Comparison of ENCODE assay signal across 18 mouse cellular contexts in genomic region chr1:21455971-21456370, GRCm38 (mm10).
"Had no signal": no experiment of that assay in that cellular context is flagged by ENCODE, and none has a peak within 500 bp of the region (broad histone marks: within the 10 kb centered on the region; RNA-seq: fewer than 3 reads in every experiment).

No protein-coding gene starts in this region.

- H3K27ac ChIP-seq: liver, embryonic 13.5 days; liver, embryonic 15.5 days; macrophage; midbrain, embryonic 12.5 days; midbrain, embryonic 15.5 days; neural tube, embryonic 12.5 days; stomach, embryonic 15.5 days; stomach, postnatal 0 days had no signal

- H3K4me2 ChIP-seq: liver, embryonic 13.5 days; liver, embryonic 15.5 days; midbrain, embryonic 12.5 days; midbrain, embryonic 15.5 days; neural tube, embryonic 12.5 days; stomach, embryonic 15.5 days had no signal

- ATAC-seq: liver, postnatal 0 days; midbrain, embryonic 15.5 days had no signal

- H3K4me3 ChIP-seq: liver, embryonic 13.5 days; liver, embryonic 15.5 days; megakaryocyte, embryonic 14.5 days; midbrain, embryonic 12.5 days; midbrain, embryonic 15.5 days; neural tube, embryonic 12.5 days; stomach, embryonic 15.5 days had no signal

- DNase-seq: liver, embryonic 13.5 days; liver, postnatal 0 days; lung, adult 2 months; lung, postnatal 14 days; lung, postnatal 36 days; right cerebral cortex, postnatal 25 days; right cerebral cortex, postnatal 4 days; thymus, adult 2 months; thymus, postnatal 25 days; thymus, postnatal 4 days had no signal

- H3K27me3 ChIP-seq: liver, embryonic 13.5 days; liver, embryonic 15.5 days; megakaryocyte, embryonic 14.5 days; midbrain, embryonic 12.5 days; midbrain, embryonic 15.5 days; neural tube, embryonic 12.5 days; stomach, embryonic 15.5 days had no signal

- H3K36me3 ChIP-seq: liver, embryonic 13.5 days; liver, embryonic 15.5 days; midbrain, embryonic 12.5 days; midbrain, embryonic 15.5 days; neural tube, embryonic 12.5 days; stomach, embryonic 15.5 days had no signal

- H3K9ac ChIP-seq: liver, embryonic 13.5 days; liver, embryonic 15.5 days; liver, postnatal 0 days; midbrain, embryonic 12.5 days; midbrain, embryonic 15.5 days; neural tube, embryonic 12.5 days; stomach, embryonic 15.5 days had no signal

- H3K9me3 ChIP-seq: liver, embryonic 13.5 days; liver, embryonic 15.5 days; megakaryocyte, embryonic 14.5 days; midbrain, embryonic 12.5 days; midbrain, embryonic 15.5 days; neural tube, embryonic 12.5 days; stomach, embryonic 15.5 days had no signal

- H3K4me1 ChIP-seq: liver, embryonic 13.5 days; liver, embryonic 15.5 days; midbrain, embryonic 15.5 days; neural tube, embryonic 12.5 days; stomach, embryonic 15.5 days had no signal
